Mouse (Mus musculus) layer of hippocampus, adult 9-10 months (tissue): ENCODE measurements around the gene Atp2b2.
A peak's percentile ranks its signal among the peaks of the same experiment; 100 is the strongest.

ENCODE experiments used
- DNase-seq: peaks from one replicate; pipeline ENCODE4 v3.0.0; 2022; ENCODE audit warnings: low spot score

Gene Atp2b2

GRCm38 (mm10) chr6:114042332-114042731 is at the start of gene Atp2b2:
TSS of gene Atp2b2 (minus strand) at chr6:114042613.
- DNase-seq = no peak

DNA sequence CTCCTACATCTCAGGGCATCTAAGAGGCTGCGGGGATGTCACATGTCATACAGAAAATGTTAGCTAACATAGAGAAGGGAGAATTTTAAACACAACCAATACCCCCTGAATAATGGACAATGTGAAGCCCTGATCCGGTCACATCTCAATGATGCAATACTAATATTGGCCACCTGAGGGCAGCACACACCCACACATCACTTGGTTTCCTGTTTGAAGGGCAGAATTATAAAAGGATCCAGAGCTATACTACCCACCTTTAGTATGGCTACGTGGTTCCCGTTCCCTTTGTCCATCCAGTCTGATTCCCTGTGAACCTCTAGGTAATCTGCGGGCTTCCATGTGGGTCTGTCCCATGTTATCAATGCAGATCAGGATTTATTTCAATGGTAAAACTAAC is 47.2 kb upstream of the Atp2b2 start:
- DNase-seq = peak; percentile 75

DNA sequence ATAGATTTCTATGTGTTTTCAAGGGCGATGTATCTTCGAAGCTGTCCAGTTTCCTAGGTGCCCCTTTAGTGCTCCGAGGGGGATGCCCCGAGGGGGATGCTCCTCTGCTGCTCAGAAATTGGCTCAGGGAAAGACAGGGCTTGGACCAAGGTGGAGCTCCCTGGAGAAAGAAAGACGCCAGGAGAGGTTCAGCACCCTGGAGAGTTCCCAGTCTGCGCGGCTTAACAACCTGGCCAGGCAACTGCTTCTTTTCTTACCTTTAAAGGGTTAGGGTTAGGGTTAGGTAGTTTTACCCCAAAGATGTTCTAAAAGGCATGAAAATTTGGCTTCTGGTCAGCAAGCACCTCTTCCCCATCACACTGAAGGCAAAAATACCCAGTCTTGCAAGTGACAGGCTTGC is 44.7 kb upstream of the Atp2b2 start:
- DNase-seq = no peak

GRCm38 (mm10) chr6:114078556-114078955 is 36.1 kb upstream of the Atp2b2 start:
- no peak for DNase-seq

- DNase-seq = peak; percentile 47
Measured at GRCm38 (mm10) chr6:114076560-114076959, 34.1 kb upstream of the Atp2b2 start.

- DNase-seq = no peak
Measured at GRCm38 (mm10) chr6:114076061-114076460, 33.6 kb upstream of the Atp2b2 start.

- no peak for DNase-seq
Measured at GRCm38 (mm10) chr6:114074929-114075328, 32.5 kb upstream of the Atp2b2 start.

- DNase-seq = no peak
Measured at GRCm38 (mm10) chr6:114074256-114074655, 31.8 kb upstream of the Atp2b2 start.

- DNase-seq = no peak
Measured at GRCm38 (mm10) chr6:114071564-114071963, 29.2 kb upstream of the Atp2b2 start.

- no peak for DNase-seq
Measured at GRCm38 (mm10) chr6:114063100-114063499, 20.7 kb upstream of the Atp2b2 start.

GRCm38 (mm10) chr6:114062688-114063087 is 20.3 kb upstream of the Atp2b2 start:
- DNase-seq = no peak

DNA sequence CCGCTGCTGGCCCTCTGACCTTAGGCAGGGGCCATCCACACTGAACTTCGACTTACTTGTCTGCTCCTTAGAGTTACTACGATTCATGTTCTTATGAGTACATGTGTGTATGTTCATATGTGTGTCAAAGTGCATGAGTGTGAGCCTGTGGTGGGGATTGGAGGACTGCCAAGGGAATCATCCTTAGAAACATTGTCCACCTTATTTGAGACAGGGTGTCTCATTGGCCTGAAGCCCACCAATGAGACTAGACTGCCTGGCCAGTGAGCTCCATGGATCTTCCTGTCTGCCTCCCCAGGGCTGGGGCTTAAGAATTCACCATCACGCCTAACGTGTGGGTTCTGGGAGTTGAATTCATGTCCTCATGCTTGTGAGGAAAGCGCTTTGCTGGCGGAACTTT is 16.8 kb upstream of the Atp2b2 start:
- no peak for DNase-seq

- DNase-seq = no peak
Measured at GRCm38 (mm10) chr6:114058030-114058808, 15.8 kb upstream of the Atp2b2 start.

DNA sequence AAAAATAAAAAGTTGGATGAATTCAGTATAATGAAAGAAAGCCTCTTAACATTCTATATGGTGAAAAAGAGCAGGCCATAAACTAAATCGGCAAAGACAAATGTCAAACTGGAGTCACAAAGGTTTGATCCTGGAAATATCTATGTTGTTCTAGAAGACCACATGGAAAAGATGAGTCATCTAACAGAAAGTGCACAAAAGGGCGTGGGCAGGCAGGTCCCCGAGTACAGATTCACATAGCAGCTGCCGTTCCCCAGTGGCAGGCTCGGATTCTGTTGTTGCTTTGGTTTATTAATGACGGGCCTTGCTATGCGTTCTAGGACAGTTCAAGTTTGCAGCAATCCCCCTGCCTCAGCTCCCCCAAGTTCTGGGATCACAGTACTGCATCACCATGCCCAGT is 12.9 kb upstream of the Atp2b2 start:
- peak; percentile 52 for DNase-seq

DNA sequence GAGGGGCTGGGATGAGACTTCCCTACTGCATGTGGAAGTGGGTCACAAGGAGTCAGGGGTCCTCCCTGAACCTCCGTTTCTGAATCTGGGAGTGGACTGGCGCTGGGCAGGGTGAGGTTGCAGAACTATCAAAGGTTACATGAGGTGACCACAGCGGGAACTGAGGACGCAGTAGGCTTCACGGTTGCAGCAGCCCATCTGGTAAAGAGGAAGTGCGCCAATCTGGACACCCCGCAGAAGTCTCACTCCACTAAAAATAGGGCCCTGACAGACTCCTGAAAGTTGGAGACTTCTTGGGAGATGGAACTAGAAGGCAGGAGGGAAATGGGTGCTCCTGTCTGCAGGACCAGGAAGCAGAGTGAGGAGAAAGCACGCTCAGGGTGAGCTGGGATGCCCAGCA is 2.5 kb upstream of the Atp2b2 start:
- no peak for DNase-seq

DNA sequence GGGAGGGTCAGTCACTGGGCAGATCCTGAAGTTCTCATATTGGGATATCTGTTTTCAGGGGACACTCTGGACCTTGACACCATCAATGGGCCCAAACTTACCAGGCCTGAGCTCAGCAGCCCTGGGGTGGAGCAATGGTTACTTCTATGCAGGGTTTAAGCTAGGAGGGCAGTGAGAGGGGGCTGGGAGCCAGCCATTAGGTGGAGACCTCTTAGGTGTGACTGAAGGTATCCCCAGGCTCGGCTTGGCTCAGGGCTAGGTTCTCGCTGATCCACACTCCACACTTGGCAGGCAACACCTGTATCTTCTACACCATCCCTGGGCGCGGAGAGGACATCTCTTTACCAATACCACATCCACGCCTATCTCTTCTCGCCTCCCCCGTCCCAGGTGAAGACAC is 423 bp upstream of the Atp2b2 start:
- DNase-seq = no peak

DNA sequence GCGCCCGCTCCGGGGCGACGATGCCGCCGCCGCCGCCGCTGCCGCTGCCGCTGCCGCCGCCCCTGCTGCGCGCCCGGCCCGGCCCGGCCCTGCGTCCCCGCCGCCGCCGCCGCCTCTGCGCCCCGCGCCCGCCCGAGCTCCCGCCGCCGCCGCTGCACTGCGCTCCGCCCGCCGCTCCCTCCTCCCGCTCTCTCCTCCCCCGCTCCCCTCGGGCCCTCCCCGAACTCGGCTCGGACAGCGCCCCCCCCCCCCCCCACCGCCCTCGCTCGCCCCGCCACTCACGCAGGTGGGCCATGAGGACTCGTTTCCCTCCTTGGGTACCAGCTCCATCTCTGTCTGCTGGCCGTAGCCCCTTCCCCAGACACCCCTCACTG is 515 bp downstream of the Atp2b2 start:
- no peak for DNase-seq

- no peak for DNase-seq
Measured at GRCm38 (mm10) chr6:114041097-114041910, 1.1 kb downstream of the Atp2b2 start.

DNA sequence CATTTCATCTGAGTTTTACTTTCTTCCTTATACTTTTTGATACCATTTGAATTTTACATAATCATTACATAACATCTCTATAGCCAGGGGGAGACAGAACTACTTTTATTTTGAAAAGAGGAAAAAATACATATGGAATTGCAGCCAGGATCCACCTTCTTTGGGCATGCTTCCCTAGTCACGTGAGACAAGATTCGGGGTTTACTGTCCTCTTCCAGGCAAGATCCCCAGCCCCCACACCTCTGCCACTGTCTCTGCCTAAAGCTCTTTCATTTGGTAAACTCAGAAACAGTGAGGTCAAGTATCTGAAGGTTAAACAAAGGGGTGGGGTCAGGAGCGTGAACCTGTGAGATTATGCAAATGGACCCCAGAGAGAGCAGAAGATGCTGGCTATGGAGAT is 6.7 kb downstream of the Atp2b2 start:
- no peak for DNase-seq

- DNase-seq = no peak
Measured at GRCm38 (mm10) chr6:114032822-114033221, 9.6 kb downstream of the Atp2b2 start.

GRCm38 (mm10) chr6:114023794-114024193 is 18.6 kb downstream of the Atp2b2 start:
- no peak for DNase-seq

GRCm38 (mm10) chr6:114022104-114022503 is 20.3 kb downstream of the Atp2b2 start:
- no peak for DNase-seq

DNA sequence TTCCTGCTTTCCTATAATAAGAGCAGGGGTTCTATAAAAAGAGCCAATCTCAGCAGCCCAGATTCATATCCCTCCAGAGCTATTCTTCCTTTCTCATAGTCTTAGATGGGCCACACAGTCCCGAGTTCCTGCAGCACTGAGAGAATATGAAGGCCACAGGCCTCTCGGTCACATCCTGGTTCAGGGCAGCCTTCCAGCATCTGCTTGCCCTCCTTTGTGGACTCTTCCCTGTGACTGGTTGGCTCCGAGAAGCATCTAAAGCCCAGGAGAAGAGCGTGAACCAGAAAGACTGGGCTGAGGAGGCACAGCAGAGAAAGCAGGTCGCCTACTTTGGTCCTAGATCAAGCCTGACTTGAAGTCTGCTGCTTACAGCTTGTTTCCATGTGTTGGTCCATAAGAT is 28.6 kb downstream of the Atp2b2 start:
- no peak for DNase-seq
